Mouse (Mus musculus) G1E-ER4 (cell line): ENCODE data around the gene Gm12184. TPM values are rescaled to one million over a fixed set of nuclear protein-coding genes. Genes with fewer than 3 reads are reported as not detected.

Source experiments
- GATA1 ChIP-seq: IDR thresholded peaks from one replicate; pipeline ENCODE4 v1.8.0; 2012; ENCODE audit warnings: low read length, inconsistent platforms
- polyA plus RNA-seq: library from polyadenylated mRNA; stranded (reverse); fragments of >175 nt; gene quantifications from 2 replicates; pipeline ENCODE4 v1.2.3, GENCODE M21; 2012

The Gm12184 gene
- polyA plus RNA-seq, 1 experiment: 56.4 TPM

GRCm38 (mm10) chr11:48852624-48853473 lies 26.4 kb upstream of the Gm12184 start:
- TF ChIP-seq GATA1: peak; percentile 15

- no peak for TF ChIP-seq GATA1
Observed at GRCm38 (mm10) chr11:48852190-48852589, 25.7 kb upstream of the Gm12184 start.

- TF ChIP-seq GATA1: no peak
Observed at GRCm38 (mm10) chr11:48851270-48851995, 25.0 kb upstream of the Gm12184 start.

GRCm38 (mm10) chr11:48850240-48850639 lies 23.8 kb upstream of the Gm12184 start:
- TF ChIP-seq GATA1: no peak

GRCm38 (mm10) chr11:48846881-48847280 lies 20.4 kb upstream of the Gm12184 start:
- TF ChIP-seq GATA1: no peak

- no peak for TF ChIP-seq GATA1
Observed at GRCm38 (mm10) chr11:48845244-48845815, 18.9 kb upstream of the Gm12184 start.

GRCm38 (mm10) chr11:48844309-48844708 lies 17.9 kb upstream of the Gm12184 start:
- TF ChIP-seq GATA1: no peak

- TF ChIP-seq GATA1: no peak
Observed at GRCm38 (mm10) chr11:48843202-48843601, 16.7 kb upstream of the Gm12184 start.

GRCm38 (mm10) chr11:48842378-48842792 lies 15.9 kb upstream of the Gm12184 start:
- TF ChIP-seq GATA1: no peak

GRCm38 (mm10) chr11:48841213-48841612 lies 14.8 kb upstream of the Gm12184 start:
- TF ChIP-seq GATA1: no peak

- TF ChIP-seq GATA1: no peak
Observed at GRCm38 (mm10) chr11:48840805-48841204, 14.3 kb upstream of the Gm12184 start.

- TF ChIP-seq GATA1: no peak
Observed at GRCm38 (mm10) chr11:48838879-48839680, 12.6 kb upstream of the Gm12184 start.

GRCm38 (mm10) chr11:48838181-48838797 lies 11.8 kb upstream of the Gm12184 start:
- peak; percentile 58 for TF ChIP-seq GATA1

GRCm38 (mm10) chr11:48837310-48838180 lies 11.1 kb upstream of the Gm12184 start:
- no peak for TF ChIP-seq GATA1
